Mouse (Mus musculus) gastrocnemius, adult 2 months (tissue): ENCODE measurements around the gene Nup88. TPM values are rescaled to one million over a fixed set of nuclear protein-coding genes. Genes with fewer than 3 reads are reported as not detected.

ENCODE experiments used
- DNase-seq: peaks from one replicate; pipeline ENCODE4 v3.0.0; 2022
- H3K27ac ChIP-seq: fragments of 200-600 bp; 2 replicates; pipeline ENCODE4 v1.8.1; 2022; ENCODE audit warnings: mild to moderate bottlenecking
- H3K4me3 ChIP-seq: fragments of 200-600 bp; 2 replicates; pipeline ENCODE4 v1.8.1; 2022; ENCODE audit warnings: mild to moderate bottlenecking, moderate library complexity
- CTCF ChIP-seq: fragments of 200-600 bp; IDR thresholded peaks from 2 replicates; pipeline ENCODE4 v1.8.1; 2022; ENCODE audit warnings: antibody characterized with exemption, mild to moderate bottlenecking, moderate library complexity
- intact Hi-C: fragments of 180-260 bp; cut with DNase I; formaldehyde crosslinking; loops from one replicate; pipeline ENCODE4 v1.15.1; 2025
- long read RNA-seq, 2 experiments: library from polyadenylated mRNA; stranded (forward); transcript quantifications; one replicate each; pipeline ENCODE4 v2.0.0; 2021
- total RNA-seq, 2 experiments: library from RNA; stranded (reverse); gene quantifications; 2 replicates each; pipeline ENCODE4 v1.2.3; 2021

Gene Nup88
- 10 to 100 TPM; 30.4 to 34.9 TPM for total RNA-seq
- long read RNA-seq, experiment 1, transcript Nup88-203 (17 exons, 2,453 nt): minor isoform, 16 of 76 reads
- long read RNA-seq, experiment 1, transcript Nup88-202 (17 exons, 2,389 nt): major isoform, 50 of 76 reads
- long read RNA-seq, experiment 1, partial matches to known transcripts: 3 of 76 reads
- long read RNA-seq, experiment 1, other reads (novel, unspliced or antisense): 6 of 76 reads
- long read RNA-seq, experiment 2, transcript Nup88-203 (17 exons, 2,453 nt): minor isoform, 19 of 78 reads
- long read RNA-seq, experiment 2, transcript Nup88-202 (17 exons, 2,389 nt): major isoform, 50 of 78 reads
- long read RNA-seq, experiment 2, partial matches to known transcripts: 2 of 78 reads
- long read RNA-seq, experiment 2, other reads (novel, unspliced or antisense): 7 of 78 reads

GRCm38 (mm10) chr11:70969821-70970559, at the start of gene Nup88, which contains the start of gene Rpain:
TSS of gene Nup88 (minus strand) at chr11:70969973.
TSS of gene Rpain (plus strand) at chr11:70970213.
- Histone ChIP-seq H3K27ac (peak within 1 kb of the TSS; percentile 94), H3K4me3 (peak within 1 kb of the TSS; percentile 79)
- no peak for TF ChIP-seq CTCF
- intact Hi-C loops: no loop called here
- DNase-seq: peak; percentile 94

GRCm38 (mm10) chr11:71018416-71019200, 48.8 kb upstream of the Nup88 start:
- intact Hi-C loops: loop anchor here (1.0 kb wide), 1 partner anchor 36 kb away; no protein-coding TSS in a partner anchor
- no peak for DNase-seq
- Histone ChIP-seq H3K4me3 (peak overlapping the region; percentile 76), H3K27ac (peak overlapping the region; percentile 96)
- no peak for TF ChIP-seq CTCF

- no peak for TF ChIP-seq CTCF
- Histone ChIP-seq H3K4me3 (no peak overlapping the region), H3K27ac (no peak overlapping the region)
- intact Hi-C loops: no loop called here
- DNase-seq: no peak
Measured at GRCm38 (mm10) chr11:71017051-71017450, 47.3 kb upstream of the Nup88 start.

- DNase-seq: no peak
- Histone ChIP-seq H3K4me3 (no peak overlapping the region), H3K27ac (no peak overlapping the region)
- TF ChIP-seq CTCF: no peak
- intact Hi-C loops: no loop called here
Measured at GRCm38 (mm10) chr11:71012743-71013142, 43.0 kb upstream of the Nup88 start.

GRCm38 (mm10) chr11:71008321-71008720, 38.5 kb upstream of the Nup88 start:
- peak overlapping the region; percentile 56 for H3K27ac ChIP-seq
- peak; percentile 37 for DNase-seq
- intact Hi-C loops: no loop called here
- no peak for TF ChIP-seq CTCF
- no peak overlapping the region for H3K4me3 ChIP-seq

GRCm38 (mm10) chr11:71007831-71008230, 38.1 kb upstream of the Nup88 start:
- no peak for DNase-seq
- H3K4me3 ChIP-seq: no peak overlapping the region
- peak overlapping the region; percentile 56 for H3K27ac ChIP-seq
- intact Hi-C loops: no loop called here
- TF ChIP-seq CTCF: no peak

GRCm38 (mm10) chr11:71007026-71007425, 37.3 kb upstream of the Nup88 start:
- H3K27ac ChIP-seq: no peak overlapping the region; the same call in 1 of the 2 replicates
- intact Hi-C loops: no loop called here
- no peak for TF ChIP-seq CTCF

GRCm38 (mm10) chr11:71005046-71005445, 35.3 kb upstream of the Nup88 start:
- intact Hi-C loops: no loop called here
- Histone ChIP-seq H3K27ac (peak overlapping the region; percentile 91), H3K4me3 (peak overlapping the region; percentile 98)
- DNase-seq: no peak
- no peak for TF ChIP-seq CTCF

More at GRCm38 (mm10) chr11:71007026-71007425, 37.3 kb upstream of the Nup88 start:
- no peak overlapping the region for H3K4me3 ChIP-seq
- DNase-seq: no peak

GRCm38 (mm10) chr11:71004316-71004773, 34.6 kb upstream of the Nup88 start, which contains the start of gene Dhx33:
TSS of gene Dhx33 (minus strand) at chr11:71004437.
- DNase-seq: peak; percentile 97
- TF ChIP-seq CTCF: peak; percentile 35
- Histone ChIP-seq H3K27ac (peak within 1 kb of the TSS; percentile 91), H3K4me3 (peak within 1 kb of the TSS; percentile 98)
- intact Hi-C loops: loop anchor here (1.0 kb wide), 1 partner anchor 21 kb away; the partner anchor contains the start of gene C1qbp

GRCm38 (mm10) chr11:71003611-71004315, 34.0 kb upstream of the Nup88 start:
- TF ChIP-seq CTCF: no peak
- no peak for DNase-seq
- H3K4me3 ChIP-seq: peak overlapping the region; percentile 98
- H3K27ac ChIP-seq: peak overlapping the region; percentile 91
- intact Hi-C loops: loop anchor here (1.0 kb wide), 1 partner anchor 20 kb away; the partner anchor contains the start of gene C1qbp

GRCm38 (mm10) chr11:71001167-71001566, 31.4 kb upstream of the Nup88 start:
- no peak for DNase-seq
- intact Hi-C loops: no loop called here
- no peak for TF ChIP-seq CTCF
- Histone ChIP-seq H3K4me3 (no peak overlapping the region), H3K27ac (no peak overlapping the region)
